Mouse (Mus musculus): ENCODE data around the gene Npepps. TPM values are rescaled to one million over a fixed set of nuclear protein-coding genes. Genes with fewer than 3 reads are reported as not detected.
"Not testable (repeated sequence)": the region's sequence is repeated elsewhere in the genome, so short reads cannot be mapped to it uniquely, and the experiment has no call there.

Gene Npepps
- total and polyA plus RNA-seq, 3 experiments = 24.1 to 80.1 (median 77.7) TPM

DNA sequence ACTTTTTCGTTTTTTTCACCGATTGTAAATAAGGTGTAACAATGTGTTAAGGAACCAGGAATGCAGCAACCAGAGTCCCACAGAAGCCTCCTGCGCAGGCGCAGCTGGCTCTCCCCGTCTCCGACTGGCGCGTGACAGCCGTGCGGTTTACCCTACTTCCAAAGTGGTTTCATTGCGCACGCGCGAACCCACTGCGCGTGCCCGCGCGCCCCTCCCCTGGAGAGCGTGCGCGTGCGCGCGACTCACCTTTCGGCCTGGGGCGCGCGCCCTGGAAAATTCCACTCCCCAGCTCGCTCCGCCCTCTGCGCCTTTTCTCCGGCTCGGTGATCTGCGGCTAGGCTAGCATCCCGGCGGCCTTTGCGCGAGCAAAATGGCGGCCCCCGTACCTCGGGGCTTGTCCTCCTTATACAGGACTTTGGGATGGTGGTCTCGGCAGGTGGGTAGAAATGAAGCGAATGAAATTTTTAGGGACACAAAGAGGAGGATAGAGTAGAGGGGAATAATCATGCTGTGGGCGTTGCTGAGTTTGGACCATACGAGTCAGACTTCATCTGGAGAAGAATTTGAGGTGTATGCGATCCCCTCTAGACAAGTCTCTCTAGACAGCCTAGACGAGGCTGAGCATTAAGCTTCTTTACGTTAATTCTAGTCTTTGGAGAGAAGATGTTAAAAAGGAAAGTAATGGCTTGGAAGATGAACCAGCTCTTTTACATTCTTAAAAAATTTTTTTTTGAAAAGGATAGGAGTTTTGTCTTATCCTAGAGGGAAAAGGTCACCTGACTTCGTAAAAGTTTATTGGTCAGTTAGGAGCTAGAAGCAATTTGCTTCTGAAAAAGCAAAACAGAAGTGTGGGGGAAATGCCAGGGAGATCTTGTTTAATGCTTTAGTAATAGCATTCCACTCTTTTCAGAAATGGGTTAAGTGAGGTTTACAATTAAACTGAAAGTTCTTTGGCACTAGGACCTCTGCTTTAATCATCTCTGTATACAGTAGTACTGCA lies 35.4 kb upstream of the Npepps start, which contains the start of gene Mrpl45:
Gene Mrpl45, plus strand, starts transcription at position 213 of the 1,000 bp plus-strand sequence.
- no peaks in the 10 kb centered on the region; the same call in 1 of the 2 replicates for H3K36me3 ChIP-seq (ENCODE audit: control insufficient read depth, insufficient read depth, low read length)
- WGBS = under 1% methylated on average over 50 of the region's 50 CpGs
- no peaks in the 10 kb centered on the region; the same call in 1 of the 2 replicates for H3K4me1 ChIP-seq (ENCODE audit: control insufficient read depth, insufficient read depth, low read length)
- TF ChIP-seq CTCF (IDR thresholded peaks at IDR 0.05) (peak; percentile 3; the same call in 1 of the 2 replicates), POLR2A (IDR thresholded peaks at IDR 0.05; ENCODE audit: insufficient read depth, low read depth, low read length) (peak; percentile 83), EP300 (IDR thresholded peaks at IDR 0.05; ENCODE audit: insufficient read depth, low read depth, low read length) (0 out of 2 replicates have a peak, but pooled peaks have one; percentile 19)
- peak within 1 kb of the TSS; percentile 84 for H3K27ac ChIP-seq
- peak; percentile 99 to 100 for DNase-seq
- H3K4me3 ChIP-seq = peak within 1 kb of the TSS; percentile 71
- no peaks in the 10 kb centered on the region for H3K79me2 ChIP-seq (replicated peaks; ENCODE audit: control insufficient read depth, insufficient read depth, low read length)
- no peaks in the 10 kb centered on the region for H3K27me3 ChIP-seq (ENCODE audit: control insufficient read depth, insufficient read depth, low read length)
- H3K9ac ChIP-seq (ENCODE audit: low read depth, low read length) = peak within 1 kb of the TSS; percentile 62
- intact Hi-C loops (cut with DNase I) = loop anchor here (1.0 kb wide), 1 partner anchor 35 kb away; no protein-coding TSS in a partner anchor

DNA sequence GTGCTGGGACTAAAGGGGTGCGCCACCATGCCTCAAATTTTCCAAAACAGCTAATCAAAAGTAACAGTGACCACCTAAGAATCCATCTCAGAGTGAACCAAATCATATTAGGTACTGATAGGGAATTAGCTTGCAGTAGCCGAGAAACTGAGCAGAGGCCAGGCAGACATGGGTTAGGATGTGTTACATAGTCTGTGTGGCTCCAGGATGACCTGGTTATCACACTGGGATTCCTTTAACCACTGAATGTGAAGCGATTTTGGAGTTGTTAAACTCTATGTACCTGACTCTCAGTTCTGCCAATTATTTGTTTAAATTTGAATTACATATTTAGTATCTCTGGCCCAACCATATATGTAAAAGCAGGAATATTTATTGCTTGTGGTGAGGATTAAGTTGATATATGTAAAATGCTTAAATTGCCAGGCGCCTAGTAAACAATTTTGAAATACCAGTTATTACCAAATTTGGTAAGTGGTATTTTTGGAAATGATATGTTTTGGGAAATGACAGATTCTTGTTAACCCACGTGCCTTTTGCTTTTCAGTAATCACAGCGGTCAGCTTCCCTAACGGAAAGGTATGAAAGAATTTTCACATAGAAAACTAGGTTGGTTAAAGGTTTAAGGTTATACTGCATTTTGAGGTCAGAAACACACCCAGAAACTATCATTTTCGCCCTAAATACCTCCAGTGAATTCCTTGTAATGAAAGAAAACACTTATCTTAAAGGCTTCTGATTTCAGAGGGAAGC lies 34.5 kb upstream of the Npepps start:
- no peaks in the 10 kb centered on the region for H3K79me2 ChIP-seq (replicated peaks; ENCODE audit: control insufficient read depth, insufficient read depth, low read length)
- no peaks in the 10 kb centered on the region; the same call in 1 of the 2 replicates for H3K4me1 ChIP-seq (ENCODE audit: control insufficient read depth, insufficient read depth, low read length)
- no peaks in the 10 kb centered on the region for H3K27me3 ChIP-seq (ENCODE audit: control insufficient read depth, insufficient read depth, low read length)
- 37% methylated on average over 8 of the region's 8 CpGs for WGBS
- H3K9ac ChIP-seq (ENCODE audit: low read depth, low read length) = no peak overlapping the region
- H3K27ac ChIP-seq = peak overlapping the region; percentile 84
- H3K4me3 ChIP-seq = peak overlapping the region; percentile 46
- no peak for DNase-seq
- intact Hi-C loops (cut with DNase I) = loop anchor here (1.0 to 5.0 kb wide), 2 partner anchors 34 to 128 kb away; partner anchors contain the start of gene Kpnb1
- no peaks in the 10 kb centered on the region; the same call in 1 of the 2 replicates for H3K36me3 ChIP-seq (ENCODE audit: control insufficient read depth, insufficient read depth, low read length)
- TF ChIP-seq EP300 (IDR thresholded peaks at IDR 0.05; ENCODE audit: insufficient read depth, low read depth, low read length) (no peak), CTCF (IDR thresholded peaks at IDR 0.05) (no peak), POLR2A (IDR thresholded peaks at IDR 0.05; ENCODE audit: insufficient read depth, low read depth, low read length) (no peak)

DNA sequence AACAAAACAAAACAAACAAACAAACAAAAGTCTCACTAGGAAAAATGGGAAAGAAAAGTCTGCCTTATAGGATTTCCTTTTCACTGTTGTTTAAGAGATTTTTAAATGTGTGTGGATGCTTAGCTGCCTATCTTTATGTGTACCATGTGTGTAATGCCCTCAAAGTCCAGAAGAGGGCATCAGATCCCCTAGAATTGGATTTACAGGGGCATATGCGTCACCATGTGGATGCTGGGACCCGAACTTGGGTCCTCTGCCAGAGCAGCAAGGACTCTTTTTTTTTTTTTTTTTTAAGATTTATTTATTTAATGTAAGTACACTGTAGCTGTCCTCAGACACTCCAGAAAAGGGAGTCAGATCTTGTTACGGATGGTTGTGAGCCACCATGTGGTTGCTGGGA lies 33.7 kb upstream of the Npepps start:
- Histone ChIP-seq H3K27ac (no peak overlapping the region), H3K4me1 (ENCODE audit: control insufficient read depth, insufficient read depth, low read length) (no peaks in the 10 kb centered on the region; the same call in 1 of the 2 replicates), H3K4me3 (no peak overlapping the region), H3K79me2 (replicated peaks; ENCODE audit: control insufficient read depth, insufficient read depth, low read length) (no peaks in the 10 kb centered on the region), H3K36me3 (ENCODE audit: control insufficient read depth, insufficient read depth, low read length) (no peaks in the 10 kb centered on the region; the same call in 1 of the 2 replicates), H3K9ac (ENCODE audit: low read depth, low read length) (no peak overlapping the region), H3K27me3 (ENCODE audit: control insufficient read depth, insufficient read depth, low read length) (no peaks in the 10 kb centered on the region)
- DNase-seq = no peak
- TF ChIP-seq POLR2A (IDR thresholded peaks at IDR 0.05; ENCODE audit: insufficient read depth, low read depth, low read length) (no peak), CTCF (IDR thresholded peaks at IDR 0.05) (peak; percentile 50)
- intact Hi-C loops (cut with DNase I) = loop anchor here (5.0 kb wide), 1 partner anchor 127 kb away; the partner anchor contains the start of gene Kpnb1
- 92% methylated on average over 3 of the region's 3 CpGs for WGBS

DNA sequence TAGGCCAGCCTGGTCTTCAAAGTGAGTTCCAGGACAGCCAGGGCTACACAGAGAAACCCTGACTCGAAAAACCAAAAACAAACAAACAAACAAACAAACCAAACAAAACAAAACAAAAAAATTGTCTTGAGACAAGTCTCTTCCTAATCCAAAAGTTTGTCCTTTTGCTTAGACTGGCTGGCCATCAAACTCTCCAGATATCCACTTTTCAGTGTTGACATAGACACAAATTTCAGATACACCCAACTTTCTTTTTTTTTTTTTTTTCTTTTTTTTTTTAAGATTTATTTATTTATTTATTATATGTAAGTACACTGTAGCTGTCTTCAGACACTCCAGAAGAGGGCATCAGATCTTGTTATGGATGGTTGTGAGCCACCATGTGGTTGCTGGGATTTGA lies 32.4 kb upstream of the Npepps start:
- not testable (repeated sequence) for H3K27ac ChIP-seq; H3K4me3 ChIP-seq; H3K9ac ChIP-seq (ENCODE audit: low read depth, low read length); DNase-seq; H3K36me3 ChIP-seq (ENCODE audit: control insufficient read depth, insufficient read depth, low read length); H3K79me2 ChIP-seq (replicated peaks; ENCODE audit: control insufficient read depth, insufficient read depth, low read length); H3K27me3 ChIP-seq (ENCODE audit: control insufficient read depth, insufficient read depth, low read length); H3K4me1 ChIP-seq (ENCODE audit: control insufficient read depth, insufficient read depth, low read length)
- WGBS = 100% methylated on average over 1 of the region's 1 CpGs
- intact Hi-C loops (cut with DNase I) = loop anchor here (5.0 kb wide), 1 partner anchor 126 kb away; the partner anchor contains the start of gene Kpnb1

DNA sequence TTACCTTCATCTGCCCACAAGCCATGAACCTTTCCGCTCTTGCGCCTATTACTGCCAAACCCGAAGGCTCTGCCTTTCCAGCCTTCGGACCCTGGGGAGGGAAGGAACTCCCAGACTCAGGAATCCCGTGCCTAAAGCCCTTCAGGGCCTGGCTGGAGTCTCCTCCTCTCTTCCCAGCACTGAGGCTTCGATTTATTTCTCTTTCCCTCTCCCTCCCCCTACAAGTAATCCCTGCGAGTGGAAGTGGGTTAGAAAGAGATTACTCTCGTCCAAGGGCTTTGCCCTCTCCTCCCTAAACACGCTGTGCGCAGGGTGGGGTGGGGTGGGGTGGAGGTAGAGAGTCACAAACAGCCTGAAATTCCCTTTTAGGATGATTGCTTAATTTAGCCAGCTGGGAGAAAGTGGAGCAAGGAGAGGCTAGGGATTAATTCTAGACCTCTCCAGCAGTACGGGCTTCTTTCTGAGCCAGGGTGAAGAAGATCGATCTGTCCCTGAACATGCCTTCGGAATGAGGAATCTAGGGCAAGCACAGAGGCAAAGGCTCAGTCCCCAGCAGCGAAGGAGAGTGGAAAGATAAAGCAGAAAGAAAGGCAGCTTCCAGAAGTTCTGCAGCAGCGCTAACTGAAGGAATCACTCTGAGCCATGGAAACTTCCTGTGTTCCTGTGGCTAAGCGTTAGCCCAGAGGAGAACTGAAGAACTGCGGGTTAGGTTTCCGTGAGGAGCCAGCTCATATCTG lies 30.6 kb upstream of the Npepps start:
- TF ChIP-seq POLR2A (IDR thresholded peaks at IDR 0.05; ENCODE audit: insufficient read depth, low read depth, low read length) = peak; percentile 54; the same call in 1 of the 2 replicates
- peak; percentile 69 for TF ChIP-seq CTCF (IDR thresholded peaks at IDR 0.05)
- no peak for TF ChIP-seq EP300 (IDR thresholded peaks at IDR 0.05; ENCODE audit: insufficient read depth, low read depth, low read length)
- Histone ChIP-seq H3K36me3 (ENCODE audit: control insufficient read depth, insufficient read depth, low read length) (no peaks in the 10 kb centered on the region), H3K27ac (peak overlapping the region; percentile 96), H3K27me3 (ENCODE audit: control insufficient read depth, insufficient read depth, low read length) (no peaks in the 10 kb centered on the region), H3K4me3 (peak overlapping the region; percentile 32), H3K79me2 (replicated peaks; ENCODE audit: control insufficient read depth, insufficient read depth, low read length) (no peaks in the 10 kb centered on the region), H3K9ac (ENCODE audit: low read depth, low read length) (peak overlapping the region; percentile 54), H3K4me1 (ENCODE audit: control insufficient read depth, insufficient read depth, low read length) (peaks cover 3% of the 10 kb centered on the region; the same call in 1 of the 2 replicates)
- peak; percentile 61 to 69 for DNase-seq
- intact Hi-C loops (cut with DNase I) = loop anchor here (1.0 to 5.0 kb wide), 2 partner anchors 31 to 124 kb away; partner anchors contain the start of genes Kpnb1 and Npepps
- WGBS = 4% methylated on average over 18 of the region's 18 CpGs

Data from heart, adult 2 months (tissue).